Mouse (Mus musculus): ENCODE data around the gene Mgmt.

DNA sequence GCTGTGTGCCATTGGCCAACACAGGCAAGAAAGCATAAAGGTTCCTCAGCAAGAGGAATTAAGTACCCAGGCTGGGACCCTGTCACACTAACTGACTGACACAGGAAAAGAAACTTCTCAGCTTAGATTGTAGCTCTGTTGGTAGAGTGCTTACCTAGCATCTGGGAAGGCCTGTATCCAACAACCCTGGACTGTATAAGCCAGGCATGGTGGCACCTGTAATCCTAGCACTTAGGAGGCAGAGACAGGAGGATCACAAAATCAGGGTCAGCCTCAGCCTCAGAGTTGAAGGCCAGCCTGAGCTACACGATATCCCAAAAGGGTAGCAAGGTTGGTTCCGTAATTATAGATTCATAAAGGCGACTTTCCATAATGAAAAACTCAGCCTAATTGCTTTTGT lies 140.6 kb downstream of the Mgmt start:
- TF ChIP-seq EP300 (IDR thresholded peaks at IDR 0.05; ENCODE audit: low read depth) (no peak), CTCF (IDR thresholded peaks at IDR 0.05; ENCODE audit: low read depth) (no peak)

All from heart, postnatal 0 days (tissue).